27 mouse cellular contexts compared by ENCODE assay signal in the genomic region with DNA sequence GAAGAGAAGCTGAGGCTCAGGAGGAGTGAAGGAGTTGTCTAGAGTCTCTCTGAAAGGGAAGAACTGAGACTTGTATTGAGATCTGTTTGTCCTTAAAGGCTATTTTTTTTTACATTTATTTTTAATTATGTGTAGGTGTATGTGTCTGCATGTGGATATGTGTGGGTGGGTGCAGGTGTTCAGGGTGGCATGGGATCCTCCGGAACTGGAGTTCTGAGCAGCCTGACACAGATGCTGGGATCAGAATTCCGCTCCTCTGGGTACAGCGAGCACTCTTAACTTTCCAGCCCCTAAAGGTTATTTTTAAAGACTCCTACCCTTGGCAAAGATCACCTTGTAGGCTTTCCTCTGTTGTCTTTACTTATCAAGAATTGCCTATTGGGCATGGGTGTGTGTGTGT. TPM values are rescaled to one million over a fixed set of nuclear protein-coding genes. Genes with fewer than 3 reads are reported as not detected.
DNase-seq lines count a peak whose midpoint lies in the region; ATAC-seq lines count a peak whose summit lies in the region.
"Had no signal": no experiment of that assay in that cellular context is flagged by ENCODE, and none has a peak within 500 bp of the region (broad histone marks: within the 10 kb centered on the region; RNA-seq: fewer than 3 reads in every experiment).

No protein-coding gene starts in this region.

- H3K36me3 ChIP-seq in kidney, embryonic 15.5 days: no peaks in the 10 kb centered on the region
- no peaks in the 10 kb centered on the region for H3K36me3 ChIP-seq in liver, embryonic 12.5 days
- H3K36me3 ChIP-seq: embryonic facial prominence, embryonic 10.5 days; embryonic facial prominence, embryonic 15.5 days; limb, embryonic 13.5 days; midbrain, embryonic 12.5 days; neural tube, embryonic 12.5 days had no signal

- H3K9me3 ChIP-seq in kidney, embryonic 15.5 days (replicated peaks): no peaks in the 10 kb centered on the region
- H3K9me3 ChIP-seq in liver, embryonic 12.5 days (replicated peaks): no peaks in the 10 kb centered on the region
- H3K9me3 ChIP-seq: embryonic facial prominence, embryonic 15.5 days; forebrain, embryonic 13.5 days; limb, embryonic 13.5 days; midbrain, embryonic 12.5 days had no signal

- ATAC-seq in frontal cortex, adult (ENCODE audit: low TSS enrichment): peak; percentile 72; the same call in 1 of the 2 replicates
- ATAC-seq in kidney, embryonic 15.5 days (replicated peaks; ENCODE audit: low FRiP score): no peak
- no peak for ATAC-seq in liver, embryonic 12.5 days
- ATAC-seq: activated CD4-positive, CD25-positive, alpha-beta regulatory T cell, adult 4 months; forebrain, embryonic 13.5 days had no signal

- H3K4me2 ChIP-seq in kidney, embryonic 15.5 days: no peak overlapping the region
- H3K4me2 ChIP-seq in liver, embryonic 12.5 days: no peak overlapping the region
- H3K4me2 ChIP-seq: embryonic facial prominence, embryonic 15.5 days; forebrain, embryonic 13.5 days; hindbrain, embryonic 14.5 days; lung, embryonic 14.5 days; midbrain, embryonic 12.5 days had no signal

- WGBS in kidney, embryonic 15.5 days: 82% methylated on average over 3 of the region's 3 CpGs
- 66% methylated on average over 3 of the region's 3 CpGs for WGBS in liver, embryonic 12.5 days (ENCODE audit: insufficient replicate concordance)

- H3K27me3 ChIP-seq in kidney, embryonic 15.5 days: no peaks in the 10 kb centered on the region
- no peaks in the 10 kb centered on the region for H3K27me3 ChIP-seq in liver, embryonic 12.5 days (replicated peaks)
- H3K27me3 ChIP-seq: embryonic facial prominence, embryonic 15.5 days; forebrain, embryonic 13.5 days; limb, embryonic 13.5 days; midbrain, embryonic 12.5 days; neural tube, embryonic 12.5 days had no signal

- DNase-seq in frontal cortex, postnatal 25 days (ENCODE audit: low spot score in 2 of 2): no peak
- no peak for DNase-seq in kidney, postnatal 14 days
- DNase-seq in liver: no peak
- peak; percentile 65 for DNase-seq in brain, adult 2 months (ENCODE audit: low read depth, low spot score)
- no peak for DNase-seq in ovary, adult 18-20 months (ENCODE audit: low spot score)
- DNase-seq: adrenal gland, adult 2 months; cerebellum, adult 8-10 months; cerebellum, postnatal 25 days; lung, embryonic 14.5 days; lung, postnatal 14 days; thymus, postnatal 4 days had no signal

- H3K4me3 ChIP-seq in kidney, embryonic 15.5 days (replicated peaks): no peak overlapping the region
- no peak overlapping the region for H3K4me3 ChIP-seq in liver, embryonic 12.5 days
- H3K4me3 ChIP-seq: embryonic facial prominence, embryonic 10.5 days; embryonic facial prominence, embryonic 15.5 days; forebrain, embryonic 13.5 days; heart, adult 2 months; limb, embryonic 13.5 days; midbrain, embryonic 12.5 days; myocyte; neural tube, embryonic 12.5 days had no signal

- peaks cover 10% of the 10 kb centered on the region for H3K4me1 ChIP-seq in kidney, embryonic 15.5 days
- H3K4me1 ChIP-seq in liver, embryonic 12.5 days: peaks cover 13% of the 10 kb centered on the region
- H3K4me1 ChIP-seq: embryonic facial prominence, embryonic 15.5 days; forebrain, embryonic 13.5 days; midbrain, embryonic 12.5 days; neural tube, embryonic 12.5 days had no signal

- no peak overlapping the region for H3K9ac ChIP-seq in kidney, embryonic 15.5 days
- no peak overlapping the region for H3K9ac ChIP-seq in liver, embryonic 12.5 days
- H3K9ac ChIP-seq: embryonic facial prominence, embryonic 15.5 days; forebrain, embryonic 13.5 days; hindbrain, embryonic 14.5 days; limb, embryonic 13.5 days; liver, embryonic 14.5 days; lung, embryonic 14.5 days; midbrain, embryonic 12.5 days; neural tube, embryonic 12.5 days had no signal

- peak overlapping the region; percentile 51; the same call in 1 of the 2 replicates for H3K27ac ChIP-seq in kidney, embryonic 15.5 days
- 0 out of 2 replicates have a peak overlapping the region, but pooled peaks have one; percentile 4 for H3K27ac ChIP-seq in liver, embryonic 12.5 days
- H3K27ac ChIP-seq: embryonic facial prominence, embryonic 10.5 days; embryonic facial prominence, embryonic 15.5 days; forebrain, embryonic 13.5 days; heart, adult 2 months; hindbrain, embryonic 14.5 days; limb, embryonic 13.5 days; liver, embryonic 14.5 days; midbrain, embryonic 12.5 days; neural tube, embryonic 12.5 days had no signal

RNA-seq across cellular contexts. Expression of a gene that starts 7.6 kb away (rescaled TPM):
- 0.32 and 0.40 TPM in 2 replicates for polyA plus RNA-seq in kidney, embryonic 15.5 days (2015; fragmentation: Nextera tagmentation; extraction: Ambion mirVana)
- polyA plus RNA-seq in liver, embryonic 12.5 days (2016; fragmentation: Nextera tagmentation; extraction: Ambion mirVana): 17.4 and 19.4 TPM in 2 replicates
- polyA plus RNA-seq: activated CD4-positive, CD25-positive, alpha-beta regulatory T cell, adult 4 months; adrenal gland, adult 2 months; C2C12; myocyte; testis, adult 2 months had no signal

RNA-seq across cellular contexts. Expression of a gene that starts 24.9 kb away (rescaled TPM):
- 48.1 and 53.8 TPM in 2 replicates for polyA plus RNA-seq in kidney, embryonic 15.5 days (2015; fragmentation: Nextera tagmentation; extraction: Ambion mirVana)
- polyA plus RNA-seq in liver, embryonic 12.5 days (2016; fragmentation: Nextera tagmentation; extraction: Ambion mirVana): 11.0 and 11.3 TPM in 2 replicates
- polyA plus RNA-seq: activated CD4-positive, CD25-positive, alpha-beta regulatory T cell, adult 4 months; C2C12; myocyte had no signal

RNA-seq across cellular contexts. Expression of a gene that starts 27.8 kb away (rescaled TPM):
- 255 and 275 TPM in 2 replicates for polyA plus RNA-seq in kidney, embryonic 15.5 days (2015; fragmentation: Nextera tagmentation; extraction: Ambion mirVana)
- polyA plus RNA-seq in liver, embryonic 12.5 days (2016; fragmentation: Nextera tagmentation; extraction: Ambion mirVana): 240 and 250 TPM in 2 replicates

RNA-seq across cellular contexts. Expression of a gene that starts 37.1 kb away (rescaled TPM):
- polyA plus RNA-seq in kidney, embryonic 15.5 days (2015; fragmentation: Nextera tagmentation; extraction: Ambion mirVana): 93.5 and 104 TPM in 2 replicates
- 117 and 127 TPM in 2 replicates for polyA plus RNA-seq in liver, embryonic 12.5 days (2016; fragmentation: Nextera tagmentation; extraction: Ambion mirVana)

RNA-seq across cellular contexts. Expression of a gene that starts 55.8 kb away (rescaled TPM):
- polyA plus RNA-seq in kidney, embryonic 15.5 days (2015; fragmentation: Nextera tagmentation; extraction: Ambion mirVana): 100 and 101 TPM in 2 replicates
- 105 and 109 TPM in 2 replicates for polyA plus RNA-seq in liver, embryonic 12.5 days (2016; fragmentation: Nextera tagmentation; extraction: Ambion mirVana)

Comparison
In these comparisons a context has a peak if more than half of its experiments do, and no peak if none do; other contexts are left out.
1. RNA of a gene that starts 7.6 kb away (polyA plus RNA-seq): 17.4 to 19.4 TPM in liver, embryonic 12.5 days; 0.32 to 0.40 TPM in kidney, embryonic 15.5 days; every median in the first group is over 10 times any median in the second.